Mouse (Mus musculus) forebrain, embryonic 16.5 days (tissue): ENCODE results near the gene Rbms3. TPM values are rescaled to one million over a fixed set of nuclear protein-coding genes. Genes with fewer than 3 reads are reported as not detected.

Experiments
- ATAC-seq: fragments of 200-750 bp; cut with Nextera tagmentation; 2 replicates; pipeline ENCODE4 v1.8.0; 2017; ENCODE audit warnings: mild to moderate bottlenecking, moderate library complexity
- H3K27ac ChIP-seq: fragments of 300-500 bp; sonication (generic); 2 replicates; pipeline ENCODE4 v1.5.1; 2014; ENCODE audit warnings: low read length, control low read depth
- H3K27me3 ChIP-seq: fragments of 300-500 bp; sonication (generic); replicated peaks from 2 replicates; pipeline ENCODE4 v1.6.1; 2014; ENCODE audit warnings: low read length; ENCODE audit not compliant: control insufficient read depth, insufficient read depth
- H3K36me3 ChIP-seq: fragments of 300-500 bp; sonication (generic); 2 replicates; pipeline ENCODE4 v1.6.1; 2014; ENCODE audit not compliant: control insufficient read depth, insufficient read depth
- H3K4me1 ChIP-seq: fragments of 300-500 bp; sonication (generic); replicated peaks from 2 replicates; pipeline ENCODE4 v1.6.1; 2014; ENCODE audit warnings: low read length; ENCODE audit not compliant: control insufficient read depth, insufficient read depth
- H3K4me2 ChIP-seq: fragments of 300-500 bp; sonication (generic); 2 replicates; pipeline ENCODE4 v1.6.1; 2014; ENCODE audit warnings: mild to moderate bottlenecking, low read length, control low read depth
- H3K4me3 ChIP-seq: fragments of 300-500 bp; sonication (generic); replicated peaks from 2 replicates; pipeline ENCODE4 v1.5.1; 2014; ENCODE audit warnings: mild to moderate bottlenecking, low read length, control low read depth
- H3K9ac ChIP-seq: fragments of 300-500 bp; sonication (generic); replicated peaks from 2 replicates; pipeline ENCODE4 v1.6.1; 2014; ENCODE audit warnings: low read depth, low read length, control low read depth
- H3K9me3 ChIP-seq: fragments of 300-500 bp; sonication (generic); 2 replicates; pipeline ENCODE4 v1.6.1; 2016; ENCODE audit warnings: low read length; ENCODE audit not compliant: control insufficient read depth
- WGBS: fragments of 180-500 bp; shearing (Covaris S2); extraction: QIAGEN DNeasy Blood & Tissue Kit; methylation state at CpG from one replicate; pipeline ENCODE4 v1.1.7; 2014; 5-methylcytosine and 5-hydroxymethylcytosine counted together
- polyA plus RNA-seq: library from polyadenylated mRNA; unstranded; fragments of >200 nt; fragmentation: Nextera tagmentation; extraction: Ambion mirVana; gene quantifications from 2 replicates; pipeline ENCODE4 v1.2.1, GENCODE M21; 2015

The Rbms3 gene
- polyA plus RNA-seq, 1 experiment from 2014 or later, result 25.7 TPM

- H3K9me3 ChIP-seq, result no peaks in the 10 kb centered on the region
- WGBS, result 86% methylated on average over 1 of the region's 1 CpGs
- no peak for ATAC-seq
- no peak overlapping the region for H3K4me3 ChIP-seq
- H3K36me3 ChIP-seq, result no peaks in the 10 kb centered on the region
- H3K4me1 ChIP-seq, result no peaks in the 10 kb centered on the region; the same call in 1 of the 2 replicates
- no peaks in the 10 kb centered on the region for H3K27me3 ChIP-seq
- no peak overlapping the region for H3K4me2 ChIP-seq
- H3K9ac ChIP-seq, result no peak overlapping the region
- no peak overlapping the region for H3K27ac ChIP-seq
These were observed 599.8 kb downstream of the Rbms3 start for GRCm38 (mm10) chr9:117029953-117030352.

GRCm38 (mm10) chr9:117028586-117028985 lies 601.1 kb downstream of the Rbms3 start:
- Histone ChIP-seq H3K9ac (no peak overlapping the region), H3K27ac (no peak overlapping the region), H3K4me2 (no peak overlapping the region), H3K36me3 (no peaks in the 10 kb centered on the region), H3K4me1 (no peaks in the 10 kb centered on the region; the same call in 1 of the 2 replicates), H3K4me3 (no peak overlapping the region), H3K9me3 (no peaks in the 10 kb centered on the region), H3K27me3 (no peaks in the 10 kb centered on the region)
- no peak for ATAC-seq
- WGBS, result 97% methylated on average over 4 of the region's 4 CpGs

GRCm38 (mm10) chr9:117022086-117022485 lies 607.6 kb downstream of the Rbms3 start:
- Histone ChIP-seq H3K9ac (no peak overlapping the region), H3K27ac (no peak overlapping the region), H3K4me2 (no peak overlapping the region), H3K27me3 (no peaks in the 10 kb centered on the region), H3K4me1 (no peaks in the 10 kb centered on the region), H3K36me3 (no peaks in the 10 kb centered on the region), H3K9me3 (no peaks in the 10 kb centered on the region), H3K4me3 (no peak overlapping the region)
- ATAC-seq, result no peak
- WGBS, result 79% methylated on average over 6 of the region's 6 CpGs

DNA sequence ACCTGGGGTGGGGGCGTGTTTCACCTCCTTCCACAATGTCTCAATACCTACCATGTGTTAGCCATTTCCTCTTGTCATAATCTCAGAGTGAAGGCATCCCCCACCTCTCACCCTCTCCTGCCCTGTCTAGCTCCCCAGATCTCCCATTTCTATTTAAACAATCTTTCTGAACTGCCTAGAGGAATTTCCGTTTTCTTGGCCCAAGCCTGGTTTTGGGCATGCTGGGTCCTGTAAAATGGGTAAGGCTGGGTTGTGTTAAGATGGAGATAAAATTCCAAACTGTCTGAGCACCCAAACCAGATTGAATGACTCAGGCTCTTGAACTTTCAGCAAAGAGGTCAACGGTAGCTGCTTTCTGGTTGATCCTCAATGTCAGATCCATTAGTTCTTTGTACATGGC lies 608.2 kb downstream of the Rbms3 start:
- Histone ChIP-seq H3K9ac (no peak overlapping the region), H3K9me3 (no peaks in the 10 kb centered on the region), H3K36me3 (no peaks in the 10 kb centered on the region), H3K27me3 (no peaks in the 10 kb centered on the region), H3K4me1 (no peaks in the 10 kb centered on the region), H3K4me2 (no peak overlapping the region), H3K4me3 (no peak overlapping the region), H3K27ac (no peak overlapping the region)
- ATAC-seq, result no peak
- 87% methylated on average over 3 of the region's 3 CpGs for WGBS

DNA sequence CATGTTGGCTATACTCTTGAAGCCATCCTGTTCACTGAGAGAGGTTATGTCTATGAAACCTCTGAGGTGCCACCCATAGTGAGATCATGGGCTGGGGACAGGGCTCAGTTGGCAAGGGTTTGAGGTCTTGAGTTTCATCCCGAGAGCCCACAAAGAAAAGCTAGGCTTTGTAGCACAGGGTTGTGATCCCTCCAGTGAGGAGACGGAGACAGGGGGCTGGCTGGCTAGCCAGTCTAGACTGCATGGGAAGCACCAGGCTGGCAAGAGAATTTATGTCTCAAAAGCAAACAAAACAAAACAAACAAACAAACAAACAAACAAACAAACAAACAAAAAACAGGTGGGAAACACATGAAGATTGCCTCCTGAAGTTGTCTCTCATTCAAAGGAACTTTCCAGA lies 609.5 kb downstream of the Rbms3 start:
- H3K4me3 ChIP-seq, result no peak overlapping the region
- H3K36me3 ChIP-seq, result no peaks in the 10 kb centered on the region
- no peaks in the 10 kb centered on the region for H3K27me3 ChIP-seq
- no peak for ATAC-seq
- H3K27ac ChIP-seq, result no peak overlapping the region
- H3K9me3 ChIP-seq, result no peaks in the 10 kb centered on the region
- H3K4me1 ChIP-seq, result no peaks in the 10 kb centered on the region
- H3K4me2 ChIP-seq, result no peak overlapping the region
- 87% methylated on average over 2 of the region's 2 CpGs for WGBS
- H3K9ac ChIP-seq, result no peak overlapping the region

GRCm38 (mm10) chr9:117018741-117019163 lies 611.0 kb downstream of the Rbms3 start:
- H3K36me3 ChIP-seq, result no peaks in the 10 kb centered on the region
- H3K27me3 ChIP-seq, result no peaks in the 10 kb centered on the region
- no peak overlapping the region for H3K27ac ChIP-seq
- H3K4me2 ChIP-seq, result no peak overlapping the region
- no peak overlapping the region for H3K4me3 ChIP-seq
- WGBS, result 63% methylated on average over 2 of the region's 2 CpGs
- H3K4me1 ChIP-seq, result no peaks in the 10 kb centered on the region
- no peaks in the 10 kb centered on the region for H3K9me3 ChIP-seq
- ATAC-seq, result no peak
- no peak overlapping the region for H3K9ac ChIP-seq

DNA sequence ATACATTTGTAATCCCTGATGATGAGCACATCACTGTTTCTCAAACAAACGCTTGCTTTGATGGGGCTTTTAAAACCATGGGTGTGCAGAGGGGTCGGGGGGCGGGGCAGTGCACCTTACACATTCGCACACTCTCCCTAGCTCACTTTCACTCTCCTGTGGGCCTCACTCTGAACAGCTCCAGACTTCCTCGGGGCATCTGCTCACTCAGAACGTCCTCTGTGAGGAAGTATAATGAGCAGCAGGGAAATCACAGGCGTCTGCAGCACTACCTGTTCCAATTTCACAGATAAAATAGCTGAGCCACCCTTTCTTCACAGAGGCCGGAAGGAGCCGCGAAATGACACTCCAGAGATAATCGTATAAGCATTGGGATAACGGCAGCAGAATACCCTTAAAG lies 611.4 kb downstream of the Rbms3 start:
- no peaks in the 10 kb centered on the region for H3K4me1 ChIP-seq
- no peaks in the 10 kb centered on the region for H3K9me3 ChIP-seq
- H3K27me3 ChIP-seq, result no peaks in the 10 kb centered on the region
- no peak overlapping the region for H3K4me3 ChIP-seq
- ATAC-seq, result no peak
- no peaks in the 10 kb centered on the region for H3K36me3 ChIP-seq
- 68% methylated on average over 12 of the region's 12 CpGs for WGBS
- no peak overlapping the region for H3K27ac ChIP-seq
- no peak overlapping the region for H3K4me2 ChIP-seq
- no peak overlapping the region for H3K9ac ChIP-seq

DNA sequence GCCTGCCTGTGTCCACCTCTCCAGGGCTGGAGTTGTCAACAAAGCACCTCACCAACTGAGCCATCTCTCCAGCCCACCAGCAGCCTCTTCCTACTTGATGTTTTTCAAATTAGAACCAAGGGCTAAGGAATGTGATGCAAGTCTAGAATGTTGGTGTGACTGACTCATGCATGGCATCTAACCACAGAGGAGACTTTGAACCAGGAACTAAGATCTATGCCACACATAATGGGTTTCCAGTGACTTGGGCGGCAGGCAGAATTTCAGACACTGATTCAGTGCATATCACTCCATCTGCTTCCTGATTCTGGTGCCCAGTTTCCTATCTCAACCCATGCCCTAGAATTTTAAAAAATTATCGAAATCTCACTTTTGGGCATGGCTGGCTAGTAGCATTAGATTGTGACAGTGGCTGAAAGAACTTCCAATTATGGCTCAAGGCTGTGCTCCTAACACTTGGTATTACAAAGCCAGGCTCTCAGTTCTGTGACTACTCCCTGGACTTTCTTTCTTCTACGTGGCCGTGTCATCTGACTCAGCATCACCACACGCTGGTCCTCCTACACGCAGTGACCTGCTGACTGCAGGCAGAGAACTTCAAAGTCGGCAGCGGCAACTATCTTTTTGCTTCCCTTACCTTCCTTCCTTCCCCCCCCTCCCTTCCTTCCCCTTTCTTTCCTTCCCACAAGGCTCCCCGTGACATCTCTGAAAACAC lies 613.0 kb downstream of the Rbms3 start:
- Histone ChIP-seq H3K27ac (no peak overlapping the region), H3K9me3 (no peaks in the 10 kb centered on the region), H3K36me3 (no peaks in the 10 kb centered on the region), H3K9ac (no peak overlapping the region), H3K4me1 (no peaks in the 10 kb centered on the region), H3K4me2 (no peak overlapping the region), H3K4me3 (no peak overlapping the region), H3K27me3 (no peaks in the 10 kb centered on the region)
- WGBS, result 88% methylated on average over 9 of the region's 9 CpGs
- ATAC-seq, result no peak

GRCm38 (mm10) chr9:117013386-117013785 lies 616.3 kb downstream of the Rbms3 start:
- ATAC-seq, result no peak
- Histone ChIP-seq H3K4me2 (no peak overlapping the region), H3K9me3 (no peaks in the 10 kb centered on the region), H3K9ac (no peak overlapping the region), H3K4me3 (no peak overlapping the region), H3K36me3 (no peaks in the 10 kb centered on the region), H3K27me3 (no peaks in the 10 kb centered on the region), H3K4me1 (no peaks in the 10 kb centered on the region), H3K27ac (no peak overlapping the region)
- 79% methylated on average over 3 of the region's 3 CpGs for WGBS

DNA sequence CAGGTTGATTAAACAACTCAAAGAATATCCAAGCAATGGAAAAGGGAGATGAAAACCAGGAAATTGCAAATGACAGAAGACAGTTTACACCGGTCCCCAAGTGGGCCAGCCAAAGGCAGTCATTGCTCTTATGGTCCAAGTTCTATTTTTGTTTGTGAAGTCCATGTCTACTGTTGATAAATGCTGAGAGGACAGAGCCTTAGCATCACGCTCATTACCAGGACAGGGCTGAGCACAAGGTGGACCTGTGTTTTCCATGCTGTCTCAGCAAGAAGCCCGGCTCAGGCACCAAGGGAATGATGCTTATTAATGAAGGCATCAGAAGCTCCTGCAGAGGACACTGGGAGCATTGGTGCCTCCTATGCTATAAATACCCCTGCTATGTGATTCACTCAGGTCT lies 618.9 kb downstream of the Rbms3 start:
- ATAC-seq, result no peak
- Histone ChIP-seq H3K4me1 (no peaks in the 10 kb centered on the region), H3K27me3 (peaks cover 3% of the 10 kb centered on the region; the same call in 1 of the 2 replicates), H3K27ac (no peak overlapping the region), H3K4me2 (no peak overlapping the region), H3K36me3 (no peaks in the 10 kb centered on the region), H3K9ac (no peak overlapping the region), H3K9me3 (no peaks in the 10 kb centered on the region), H3K4me3 (no peak overlapping the region)
- 91% methylated on average over 3 of the region's 3 CpGs for WGBS
